Mouse (Mus musculus) MEL (cell line): ENCODE results near the gene Gne.

Source experiments
- EP300 ChIP-seq, 2 experiments: IDR thresholded peaks; 2 replicates each; pipeline ENCODE4 v1.6.1; 2011; ENCODE audit warnings: improper control_type of control experiment in 2 of 2, low read length in 2 of 2, low read depth in 1 of 2, mild to moderate bottlenecking in 1 of 2
- KAT2A ChIP-seq: conservative IDR thresholded peaks from 2 replicates; pipeline ENCODE4 v1.6.1; 2012; ENCODE audit warnings: low read depth, low read length, improper control_type of control experiment, inconsistent platforms
- MAX ChIP-seq: IDR thresholded peaks from 2 replicates; pipeline ENCODE4 v1.6.1; 2011; ENCODE audit warnings: low read length, improper control_type of control experiment
- MAZ ChIP-seq: IDR thresholded peaks from 2 replicates; pipeline ENCODE4 v1.6.1; 2012; ENCODE audit warnings: low read depth, mild to moderate bottlenecking, inconsistent platforms, low read length, improper control_type of control experiment
- MEF2A ChIP-seq: IDR thresholded peaks from 2 replicates; pipeline ENCODE4 v1.6.1; 2014; ENCODE audit warnings: low read depth, mild to moderate bottlenecking, inconsistent platforms, low read length, improper control_type of control experiment; ENCODE audit not compliant: poor library complexity, insufficient replicate concordance, severe bottlenecking; ENCODE audit errors: extremely low read depth
- POLR2AphosphoS2 ChIP-seq: IDR thresholded peaks from 2 replicates; pipeline ENCODE4 v1.6.1; 2011; ENCODE audit warnings: low read length, improper control_type of control experiment

GRCm38 (mm10) chr4:44126805-44127204, 42.8 kb upstream of the Gne start:
- TF ChIP-seq KAT2A (no peak), MAX (no peak), POLR2AphosphoS2 (no peak), MEF2A (no peak), EP300 (IDR thresholded peaks at IDR 0.05; ENCODE audit: low read depth in 1 of 2, low read length in 2 of 2) (no peak), MAZ (no peak)
